ENCODE assay signal across 12 mouse cellular contexts in the genomic region with DNA sequence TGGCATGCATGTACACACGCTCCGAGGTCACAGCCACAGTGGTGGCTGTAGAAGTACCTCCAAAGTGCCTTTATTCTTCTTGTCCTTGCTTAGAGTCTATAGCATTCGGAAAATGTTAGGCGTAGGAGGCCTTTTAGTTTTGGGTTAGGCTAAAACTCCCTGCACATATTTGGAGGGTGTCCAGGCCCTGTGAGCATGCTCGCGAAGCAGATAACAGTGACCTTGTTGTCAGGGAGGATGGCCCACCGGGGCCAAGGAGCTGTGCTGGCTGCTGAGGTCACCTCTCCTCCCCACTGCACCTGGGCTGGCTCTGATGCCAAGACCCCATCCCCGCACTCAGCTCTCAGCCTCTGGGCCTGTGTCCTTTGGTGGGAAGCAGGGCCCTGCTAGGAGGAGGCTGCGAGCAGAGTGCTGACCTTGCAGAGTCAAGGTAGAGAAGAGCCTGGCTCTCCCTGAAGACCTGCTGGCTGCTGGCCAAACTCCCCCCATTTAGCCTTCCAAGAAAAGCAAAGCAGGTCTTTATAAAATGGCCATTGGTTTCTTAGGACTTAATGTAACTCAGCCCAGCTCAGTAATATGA.
A peak's percentile ranks its signal among the peaks of the same experiment; 100 is the strongest.
DNase-seq lines count a peak whose midpoint lies in the region; ATAC-seq lines count a peak whose summit lies in the region.
"Had no signal": no experiment of that assay in that cellular context is flagged by ENCODE, and none has a peak within 500 bp of the region (broad histone marks: within the 10 kb centered on the region; RNA-seq: fewer than 3 reads in every experiment).

No protein-coding gene starts in this region.

- peak overlapping the region; percentile 43; the same call in 1 of the 2 replicates for H3K9ac ChIP-seq in heart, embryonic 11.5 days (ENCODE audit: low read depth, low read length)
- H3K9ac ChIP-seq in limb, embryonic 12.5 days (replicated peaks): no peak overlapping the region
- H3K9ac ChIP-seq in heart, embryonic 16.5 days (ENCODE audit: low read length): peak overlapping the region; percentile 22
- H3K9ac ChIP-seq: neural tube, embryonic 15.5 days had no signal

- peaks cover 20% of the 10 kb centered on the region for H3K4me1 ChIP-seq in heart, embryonic 11.5 days (ENCODE audit: control insufficient read depth, insufficient read depth, low read length)
- H3K4me1 ChIP-seq in limb, embryonic 12.5 days (replicated peaks): peaks cover 4% of the 10 kb centered on the region; the same call in 1 of the 2 replicates
- H3K4me1 ChIP-seq in limb, embryonic 10.5 days: 0 out of 2 replicates have a peak, but pooled peaks cover 3% of the 10 kb centered on the region
- H3K4me1 ChIP-seq in heart, embryonic 16.5 days (ENCODE audit: control insufficient read depth, insufficient read depth, low read length): peaks cover 52% of the 10 kb centered on the region

- H3K4me3 ChIP-seq in heart, embryonic 11.5 days (ENCODE audit: low read depth, low read length): no peak overlapping the region
- no peak overlapping the region for H3K4me3 ChIP-seq in limb, embryonic 12.5 days (replicated peaks)
- H3K4me3 ChIP-seq in limb, embryonic 10.5 days: no peak overlapping the region
- no peak overlapping the region for H3K4me3 ChIP-seq in heart, embryonic 16.5 days (ENCODE audit: low read length)
- H3K4me3 ChIP-seq: neural tube, embryonic 15.5 days had no signal

- 0 out of 2 replicates have a peak, but pooled peaks have one; percentile 25 for ATAC-seq in heart, embryonic 11.5 days (replicated peaks; ENCODE audit: insufficient number of reproducible peaks, low FRiP score, low TSS enrichment)
- no peak for ATAC-seq in limb, embryonic 12.5 days (ENCODE audit: insufficient number of reproducible peaks, insufficient read depth, low FRiP score, low TSS enrichment, low read depth)
- ATAC-seq in heart, embryonic 16.5 days (replicated peaks; ENCODE audit: extremely low read depth, insufficient read depth, low FRiP score): no peak; the same call in 1 of the 2 replicates
- ATAC-seq: hindbrain, embryonic 16.5 days had no signal

- no peak for DNase-seq in heart, adult 11 months
- DNase-seq in limb, embryonic 10.5 days (ENCODE audit: low spot score): no peak
- peak; percentile 74 for DNase-seq in ovary, postnatal 36 days (ENCODE audit: low spot score)
- DNase-seq in thymus, adult 18-20 months: no peak
- DNase-seq in gastrocnemius, postnatal 14 days: no peak
- DNase-seq: cerebellum, adult 2 months had no signal

- peak overlapping the region; percentile 54 for H3K27ac ChIP-seq in heart, embryonic 11.5 days (ENCODE audit: low read depth, low read length)
- H3K27ac ChIP-seq in limb, embryonic 12.5 days: 0 out of 2 replicates have a peak overlapping the region, but pooled peaks have one; percentile 12
- H3K27ac ChIP-seq in limb, embryonic 10.5 days: no peak overlapping the region
- peak overlapping the region; percentile 89 for H3K27ac ChIP-seq in heart, embryonic 16.5 days (ENCODE audit: low read length)
- H3K27ac ChIP-seq: neural tube, embryonic 15.5 days had no signal

- H3K36me3 ChIP-seq in heart, embryonic 11.5 days (ENCODE audit: control insufficient read depth, insufficient read depth, low read length): no peaks in the 10 kb centered on the region
- no peaks in the 10 kb centered on the region for H3K36me3 ChIP-seq in limb, embryonic 12.5 days
- no peaks in the 10 kb centered on the region for H3K36me3 ChIP-seq in limb, embryonic 10.5 days
- no peaks in the 10 kb centered on the region for H3K36me3 ChIP-seq in heart, embryonic 16.5 days (ENCODE audit: control insufficient read depth, insufficient read depth)
- H3K36me3 ChIP-seq: G1E; neural tube, embryonic 15.5 days had no signal

- WGBS in heart, embryonic 11.5 days (ENCODE audit: insufficient replicate concordance): 60% methylated on average over 9 of the region's 9 CpGs
- WGBS in limb, embryonic 12.5 days: 86% methylated on average over 9 of the region's 9 CpGs
- 93% methylated on average over 9 of the region's 9 CpGs for WGBS in limb, embryonic 10.5 days
- 40% methylated on average over 9 of the region's 9 CpGs for WGBS in heart, embryonic 16.5 days

- no peaks in the 10 kb centered on the region for H3K27me3 ChIP-seq in heart, embryonic 11.5 days (ENCODE audit: control insufficient read depth, insufficient read depth, low read length)
- H3K27me3 ChIP-seq in limb, embryonic 12.5 days: peaks cover 4% of the 10 kb centered on the region; the same call in 1 of the 2 replicates
- no peaks in the 10 kb centered on the region for H3K27me3 ChIP-seq in limb, embryonic 10.5 days (ENCODE audit: low read depth, poor library complexity, severe bottlenecking)
- no peaks in the 10 kb centered on the region for H3K27me3 ChIP-seq in heart, embryonic 16.5 days (ENCODE audit: control insufficient read depth, insufficient read depth, low read length)
- H3K27me3 ChIP-seq: neural tube, embryonic 15.5 days had no signal

- no peaks in the 10 kb centered on the region for H3K9me3 ChIP-seq in heart, embryonic 11.5 days (replicated peaks; ENCODE audit: control insufficient read depth, low read length)
- H3K9me3 ChIP-seq in limb, embryonic 12.5 days: no peaks in the 10 kb centered on the region
- H3K9me3 ChIP-seq in limb, embryonic 10.5 days (replicated peaks): no peaks in the 10 kb centered on the region
- H3K9me3 ChIP-seq in heart, embryonic 16.5 days (replicated peaks; ENCODE audit: control insufficient read depth, low read length): no peaks in the 10 kb centered on the region
- H3K9me3 ChIP-seq: G1E; neural tube, embryonic 15.5 days had no signal

- intact Hi-C loops in gastrocnemius, postnatal 14 days (cut with DNase I; ENCODE audit: low total_unique reads): no loop called here

- H3K4me2 ChIP-seq in heart, embryonic 11.5 days: no peak overlapping the region; the same call in 1 of the 2 replicates
- H3K4me2 ChIP-seq in limb, embryonic 12.5 days: no peak overlapping the region
- no peak overlapping the region for H3K4me2 ChIP-seq in heart, embryonic 16.5 days (ENCODE audit: low read depth, low read length)
- H3K4me2 ChIP-seq: neural tube, embryonic 15.5 days had no signal
